In the genomic region with DNA sequence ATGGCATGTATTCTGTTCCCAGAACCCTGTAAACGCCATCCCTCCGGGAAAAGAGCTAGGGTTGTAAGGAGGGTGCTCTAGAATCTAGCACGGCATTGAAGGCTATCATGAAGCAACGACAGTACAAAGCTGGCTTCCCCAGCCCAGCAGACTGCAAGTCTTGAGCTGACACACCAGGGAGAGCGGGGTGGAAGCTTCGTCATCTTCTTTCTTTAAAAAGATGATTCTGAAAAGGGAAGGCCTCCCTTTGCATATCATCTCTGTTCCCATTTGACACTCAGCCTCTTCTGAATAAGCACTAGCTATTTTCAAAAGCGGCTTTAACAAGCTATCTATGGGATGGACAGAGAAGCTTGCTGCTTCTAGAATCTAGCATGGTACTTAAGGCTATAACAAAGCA, we compare ENCODE assay signal across 17 mouse cellular contexts.
"Had no signal": no experiment of that assay in that cellular context is flagged by ENCODE, and none has a peak within 500 bp of the region (broad histone marks: within the 10 kb centered on the region; RNA-seq: fewer than 3 reads in every experiment).

No protein-coding gene starts in this region.

- DNase-seq: kidney, adult 11 months; kidney, adult 8-10 months; kidney, postnatal 10 days; kidney, postnatal 36 days; liver, postnatal 0 days; lung, embryonic 14.5 days; midbrain, embryonic 14.5 days; thymus, adult 18-20 months; thymus, postnatal 36 days had no signal

- H3K4me3 ChIP-seq: intestine, embryonic 15.5 days; kidney, embryonic 15.5 days; limb, embryonic 12.5 days; limb, embryonic 15.5 days had no signal

- H3K27ac ChIP-seq: intestine, embryonic 15.5 days; kidney, embryonic 15.5 days; limb, embryonic 12.5 days; limb, embryonic 15.5 days; liver, embryonic 14.5 days; macrophage had no signal

- H3K9ac ChIP-seq: intestine, embryonic 15.5 days; kidney, embryonic 15.5 days; limb, embryonic 12.5 days; limb, embryonic 15.5 days; liver, embryonic 14.5 days; liver, postnatal 0 days; lung, embryonic 14.5 days had no signal

- H3K4me2 ChIP-seq: intestine, embryonic 15.5 days; kidney, embryonic 15.5 days; limb, embryonic 12.5 days; limb, embryonic 15.5 days; liver, embryonic 11.5 days; lung, embryonic 14.5 days had no signal

- ATAC-seq: intestine, embryonic 15.5 days; liver, postnatal 0 days; lung, postnatal 0 days had no signal

- H3K9me3 ChIP-seq: intestine, embryonic 15.5 days; kidney, embryonic 15.5 days; limb, embryonic 12.5 days; limb, embryonic 15.5 days had no signal

- H3K4me1 ChIP-seq: intestine, embryonic 15.5 days; kidney, embryonic 15.5 days; limb, embryonic 12.5 days; limb, embryonic 15.5 days had no signal

- H3K27me3 ChIP-seq: intestine, embryonic 15.5 days; kidney, embryonic 15.5 days; limb, embryonic 12.5 days; limb, embryonic 15.5 days had no signal

- H3K36me3 ChIP-seq: intestine, embryonic 15.5 days had no signal
